Mouse (Mus musculus) 416B (cell line): Measurements from ENCODE around the gene Gm3727.
"Not testable (repeated sequence)": the region's sequence is repeated elsewhere in the genome, so short reads cannot be mapped to it uniquely, and the experiment has no call there.

ENCODE experiments used
- DNase-seq: peaks from one replicate; pipeline ENCODE4 v3.0.0; 2011; ENCODE audit warnings: low read depth

The Gm3727 gene

DNA sequence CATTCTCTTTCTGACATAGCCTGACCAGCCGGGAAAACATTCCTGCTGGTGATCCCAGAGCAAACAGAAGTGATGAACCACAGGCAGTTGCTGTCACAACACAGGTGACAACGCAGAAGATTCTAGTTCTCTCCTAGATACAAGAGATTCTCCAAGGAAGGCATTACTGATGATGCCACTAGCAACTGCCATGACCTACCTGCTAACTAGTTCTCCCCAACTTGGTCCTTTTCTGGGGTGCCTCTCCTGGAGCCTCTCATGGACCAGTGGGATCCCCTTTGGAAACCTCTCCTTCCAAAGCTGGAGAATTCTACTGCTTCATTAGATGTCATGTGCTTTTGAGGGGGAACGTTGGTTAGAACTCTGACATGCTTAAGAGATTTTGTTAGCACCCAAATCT lies at the start of gene Gm3727:
TSS of gene Gm3727 (minus strand) at position 101 of the 400 bp plus-strand sequence.
- not testable (repeated sequence) for DNase-seq

DNA sequence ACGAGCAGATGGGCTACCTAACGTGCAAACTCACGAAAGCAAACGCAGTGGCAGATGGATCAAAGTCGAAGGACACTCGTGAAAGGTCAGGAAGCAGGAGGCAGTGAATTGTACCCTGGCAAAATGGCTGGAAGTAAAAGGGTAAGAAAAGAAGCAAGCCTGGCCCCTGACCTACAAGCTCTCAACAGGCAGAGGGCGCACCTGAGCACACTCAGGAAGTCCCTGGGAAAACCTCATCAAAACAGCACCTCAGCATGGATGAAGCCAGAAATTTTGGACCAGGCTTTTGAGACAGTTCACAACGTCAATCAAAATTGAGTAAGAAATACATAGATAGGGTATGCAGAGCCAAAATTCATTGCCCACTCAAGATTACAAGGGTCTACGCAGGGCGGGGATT lies 21.0 kb downstream of the Gm3727 start:
- DNase-seq = not testable (repeated sequence)
